Mouse (Mus musculus) spleen, adult 2 months (tissue): ENCODE measurements around the gene Spns3.

ENCODE experiments used
- CTCF ChIP-seq: fragments of 200-500 bp; IDR thresholded peaks from 2 replicates; pipeline ENCODE4 v1.5.1; 2011; ENCODE audit warnings: mild to moderate bottlenecking, inconsistent platforms; ENCODE audit not compliant: insufficient read depth, insufficient read length, insufficient replicate concordance; ENCODE audit errors: extremely low read depth
- POLR2A ChIP-seq: fragments of 200-500 bp; IDR thresholded peaks from 2 replicates; pipeline ENCODE4 v1.6.1; 2011; ENCODE audit warnings: low read depth, low read length, inconsistent platforms

GRCm38 (mm10) chr11:72532890-72533289 lies 17.4 kb downstream of the Spns3 start:
- TF ChIP-seq POLR2A, result no peak
- no peak for TF ChIP-seq CTCF
